23 mouse cellular contexts compared by ENCODE assay signal in genomic region chr7:45421194-45421593, GRCm38 (mm10). TPM values are rescaled to one million over a fixed set of nuclear protein-coding genes. Genes with fewer than 3 reads are reported as not detected.
"Had no signal": no experiment of that assay in that cellular context is flagged by ENCODE, and none has a peak within 500 bp of the region (broad histone marks: within the 10 kb centered on the region; RNA-seq: fewer than 3 reads in every experiment).

No protein-coding gene starts in this region.

- H3K4me3 ChIP-seq: neural tube, embryonic 13.5 days; neural tube, embryonic 15.5 days; stomach, embryonic 15.5 days had no signal

- H3K4me2 ChIP-seq: neural tube, embryonic 13.5 days; neural tube, embryonic 15.5 days; stomach, embryonic 15.5 days had no signal

- H3K4me1 ChIP-seq: neural tube, embryonic 13.5 days; neural tube, embryonic 15.5 days had no signal

- DNase-seq: retina, postnatal 1 day; right cerebral cortex, adult 18-20 months; right cerebral cortex, postnatal 14 days; right cerebral cortex, postnatal 25 days; right cerebral cortex, postnatal 4 days; spleen, adult 18-20 months; thymus, adult 18-20 months; thymus, adult 2 months; thymus, postnatal 14 days; thymus, postnatal 25 days; thymus, postnatal 36 days; thymus, postnatal 4 days had no signal

- H3K27ac ChIP-seq: neural tube, embryonic 13.5 days; neural tube, embryonic 15.5 days; stomach, embryonic 15.5 days; stomach, postnatal 0 days had no signal

- H3K9ac ChIP-seq: neural tube, embryonic 13.5 days; neural tube, embryonic 15.5 days; stomach, embryonic 15.5 days had no signal

- H3K9me3 ChIP-seq: neural tube, embryonic 13.5 days; neural tube, embryonic 15.5 days; stomach, embryonic 15.5 days had no signal

RNA-seq across cellular contexts. Expression of gene Lhb, which starts 0.6 kb away (rescaled TPM):
- total RNA-seq: neutrophil, adult 5-6 weeks had no signal
- polyA plus RNA-seq: neural tube, embryonic 13.5 days; neural tube, embryonic 14.5 days; small intestine, adult 2 months; spleen, adult 2 months; stomach, embryonic 15.5 days; stomach, embryonic 16.5 days; stomach, postnatal 0 days; thymus, postnatal 0 days had no signal

RNA-seq across cellular contexts. Expression of gene Ntf5, which starts 7.7 kb away (rescaled TPM):
- total RNA-seq: neutrophil, adult 5-6 weeks had no signal
- polyA plus RNA-seq: neural tube, embryonic 13.5 days; neural tube, embryonic 14.5 days; neural tube, embryonic 15.5 days had no signal

RNA-seq across cellular contexts. Expression of gene Kcna7, which starts 15.7 kb away (rescaled TPM):
- total RNA-seq: neutrophil, adult 5-6 weeks had no signal
- polyA plus RNA-seq: neural tube, embryonic 13.5 days; neural tube, embryonic 14.5 days; small intestine, adult 2 months; stomach, embryonic 14.5 days; stomach, embryonic 15.5 days had no signal
